Mouse (Mus musculus): ENCODE measurements around the gene Ak2. TPM values are rescaled to one million over a fixed set of nuclear protein-coding genes. Genes with fewer than 3 reads are reported as not detected.

The Ak2 gene
- total RNA-seq, 4 experiments from 2014 or later: 24.9 to 28.2 (median 26.3) TPM

- no peak for DNase-seq (ENCODE audit: low spot score in 2 of 2)
These were observed 44.2 kb downstream of the Ak2 start for GRCm38 (mm10) chr4:129035851-129036445.

GRCm38 (mm10) chr4:129047721-129048421 is 56.1 kb downstream of the Ak2 start:
- no peak for DNase-seq (ENCODE audit: low spot score in 2 of 2)

- DNase-seq (ENCODE audit: low spot score in 2 of 2): no peak
These were observed 56.9 kb downstream of the Ak2 start for GRCm38 (mm10) chr4:129048501-129049305.

- DNase-seq (ENCODE audit: low spot score in 2 of 2): no peak
These were observed 57.7 kb downstream of the Ak2 start for GRCm38 (mm10) chr4:129049306-129050011.

- no peak for DNase-seq (ENCODE audit: low spot score in 2 of 2)
These were observed 58.6 kb downstream of the Ak2 start for GRCm38 (mm10) chr4:129050365-129050764.

- DNase-seq (ENCODE audit: low spot score in 2 of 2): no peak
These were observed 59.2 kb downstream of the Ak2 start for GRCm38 (mm10) chr4:129050901-129051417.

- no peak for DNase-seq (ENCODE audit: low spot score in 2 of 2)
These were observed 59.9 kb downstream of the Ak2 start for GRCm38 (mm10) chr4:129051461-129052183.

- DNase-seq (ENCODE audit: low spot score in 2 of 2): no peak
These were observed 63.0 kb downstream of the Ak2 start for GRCm38 (mm10) chr4:129054757-129055156.

- DNase-seq (ENCODE audit: low spot score in 2 of 2): no peak
These were observed 63.8 kb downstream of the Ak2 start for GRCm38 (mm10) chr4:129055562-129055961.

GRCm38 (mm10) chr4:129057533-129058206 is 65.9 kb downstream of the Ak2 start:
- peak; percentile 97 to 98 for DNase-seq (ENCODE audit: low spot score in 2 of 2)

- peak in 1 of 2 experiments; percentile 29 for DNase-seq (ENCODE audit: low spot score in 2 of 2)
These were observed 66.7 kb downstream of the Ak2 start, which contains the start of gene Rnf19b for GRCm38 (mm10) chr4:129058207-129059092. TSS of gene Rnf19b (plus strand) at chr4:129058271.

- no peak for DNase-seq (ENCODE audit: low spot score in 2 of 2)
These were observed 67.4 kb downstream of the Ak2 start for GRCm38 (mm10) chr4:129059125-129059551.

GRCm38 (mm10) chr4:129059922-129060321 is 68.2 kb downstream of the Ak2 start:
- no peak for DNase-seq (ENCODE audit: low spot score in 2 of 2)

Other genes with a start within 250 kb of the Ak2 start
- gene A3galt2, start 236.6 kb upstream of the Ak2 start, total RNA-seq (2022): not detected
- gene Zfp362, start 185.9 kb upstream of the Ak2 start, total RNA-seq (2022): 1 to 10 TPM; 7.9 to 9.0 (median 8.6) TPM
- gene Trim62, start 108.4 kb upstream of the Ak2 start, total RNA-seq (2022): under 1 TPM; 0.36 to 0.67 (median 0.45) TPM
- gene Azin2, start 29.5 kb upstream of the Ak2 start, total RNA-seq (2022): 1 to 10 TPM; 2.1 to 3.8 (median 2.7) TPM
- gene Rnf19b, start 66.3 kb downstream of the Ak2 start, total RNA-seq (2022): 10 to 100 TPM; 23.6 to 27.2 (median 25.0) TPM
- not detected for gene Tmem54, start 113.6 kb downstream of the Ak2 start, total RNA-seq (2022)
- not detected for gene Hpca, start 130.1 kb downstream of the Ak2 start, total RNA-seq (2022)
- 10 to 100 TPM; 48.3 to 65.7 (median 58.5) TPM for gene Fndc5, start 145.0 kb downstream of the Ak2 start, total RNA-seq (2022)
- gene S100pbp, start 197.8 kb downstream of the Ak2 start, total RNA-seq (2022): 1 to 10 TPM; 3.8 to 4.6 (median 4.4) TPM
- 10 to 100 TPM; 31.2 to 44.4 (median 35.3) TPM for gene Yars, start 197.8 kb downstream of the Ak2 start, total RNA-seq (2022)